Mouse (Mus musculus) thymus, adult 2 months (tissue): ENCODE data around the gene Cpa5.

Experiments
- CTCF ChIP-seq: fragments of 200-500 bp; IDR thresholded peaks from 2 replicates; pipeline ENCODE4 v1.5.1; 2012; ENCODE audit warnings: mild to moderate bottlenecking, control low read depth, low read length, moderate library complexity, borderline replicate concordance; ENCODE audit not compliant: control insufficient read depth, poor library complexity, insufficient read depth; ENCODE audit errors: extremely low read depth
- POLR2A ChIP-seq: fragments of 200-500 bp; IDR thresholded peaks from 2 replicates; pipeline ENCODE4 v1.6.1; 2012; ENCODE audit warnings: mild to moderate bottlenecking, low read length, control low read depth, moderate library complexity; ENCODE audit not compliant: control insufficient read depth, poor library complexity, insufficient read depth; ENCODE audit errors: extremely low read depth

DNA sequence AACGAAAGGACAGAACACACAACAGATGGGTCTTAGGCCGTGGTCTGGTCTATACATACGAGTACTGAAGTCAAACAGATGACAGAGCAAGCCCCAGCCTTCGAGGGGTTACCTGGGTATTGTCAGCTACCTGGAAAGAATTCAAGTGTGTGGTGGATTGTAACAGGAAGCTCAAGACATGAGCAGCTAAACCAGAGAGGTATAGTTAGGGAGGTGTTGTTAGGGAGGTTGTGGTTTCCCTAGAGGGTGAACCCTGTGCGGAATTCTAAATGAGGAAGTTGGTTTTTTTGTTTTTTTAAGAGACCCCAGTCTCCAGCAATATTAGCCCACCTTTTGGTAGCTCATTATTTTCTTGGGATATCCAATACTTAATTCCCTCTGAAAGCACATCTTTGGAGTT is 5.1 kb upstream of the Cpa5 start:
- TF ChIP-seq CTCF (no peak), POLR2A (no peak)
